Mouse (Mus musculus): ENCODE measurements around the gene Kmt5b.

Kmt5b gene

GRCm38 (mm10) chr19:3767276-3767780, at the start of gene Kmt5b:
TSS of gene Kmt5b (plus strand) at chr19:3767421.
- no peak for DNase-seq (ENCODE audit: low spot score)

- DNase-seq (ENCODE audit: low spot score) = peak; percentile 41
Observed at GRCm38 (mm10) chr19:3718481-3719361, 48.5 kb upstream of the Kmt5b start.

- DNase-seq (ENCODE audit: low spot score) = peak; percentile 31
Observed at GRCm38 (mm10) chr19:3719362-3719891, 47.8 kb upstream of the Kmt5b start.

- DNase-seq (ENCODE audit: low spot score) = no peak
Observed at GRCm38 (mm10) chr19:3723170-3723569, 44.1 kb upstream of the Kmt5b start.

GRCm38 (mm10) chr19:3723904-3724303, 43.3 kb upstream of the Kmt5b start:
- DNase-seq (ENCODE audit: low spot score) = no peak

GRCm38 (mm10) chr19:3724779-3725178, 42.4 kb upstream of the Kmt5b start:
- no peak for DNase-seq (ENCODE audit: low spot score)

GRCm38 (mm10) chr19:3728901-3729300, 38.3 kb upstream of the Kmt5b start:
- DNase-seq (ENCODE audit: low spot score) = no peak

GRCm38 (mm10) chr19:3730781-3731646, 36.2 kb upstream of the Kmt5b start:
- no peak for DNase-seq (ENCODE audit: low spot score)

GRCm38 (mm10) chr19:3736001-3736400, 31.2 kb upstream of the Kmt5b start:
- DNase-seq (ENCODE audit: low spot score) = no peak

- no peak for DNase-seq (ENCODE audit: low spot score)
Observed at GRCm38 (mm10) chr19:3739650-3740049, 27.6 kb upstream of the Kmt5b start.

GRCm38 (mm10) chr19:3742716-3743115, 24.5 kb upstream of the Kmt5b start:
- no peak for DNase-seq (ENCODE audit: low spot score)

- no peak for DNase-seq (ENCODE audit: low spot score)
Observed at GRCm38 (mm10) chr19:3743362-3743761, 23.9 kb upstream of the Kmt5b start.

GRCm38 (mm10) chr19:3743851-3744512, 23.2 kb upstream of the Kmt5b start:
- peak; percentile 63 for DNase-seq (ENCODE audit: low spot score)

- DNase-seq (ENCODE audit: low spot score) = no peak
Observed at GRCm38 (mm10) chr19:3752621-3753239, 14.5 kb upstream of the Kmt5b start.

GRCm38 (mm10) chr19:3753240-3753633, 14.0 kb upstream of the Kmt5b start:
- DNase-seq (ENCODE audit: low spot score) = no peak

- no peak for DNase-seq (ENCODE audit: low spot score)
Observed at GRCm38 (mm10) chr19:3753738-3754137, 13.5 kb upstream of the Kmt5b start.

- no peak for DNase-seq (ENCODE audit: low spot score)
Observed at GRCm38 (mm10) chr19:3757861-3758260, 9.4 kb upstream of the Kmt5b start.

GRCm38 (mm10) chr19:3765221-3765820, 1.9 kb upstream of the Kmt5b start:
- no peak for DNase-seq (ENCODE audit: low spot score)

- no peak for DNase-seq (ENCODE audit: low spot score)
Observed at GRCm38 (mm10) chr19:3766378-3766777, 843 bp upstream of the Kmt5b start.

- peak; percentile 90 for DNase-seq (ENCODE audit: low spot score)
Observed at GRCm38 (mm10) chr19:3767781-3768696, 818 bp downstream of the Kmt5b start.
